7 mouse cellular contexts compared by ENCODE assay signal in genomic region chr11:64078956-64079726, GRCm38 (mm10). TPM values are rescaled to one million over a fixed set of nuclear protein-coding genes. Genes with fewer than 3 reads are reported as not detected.
DNase-seq lines count a peak whose midpoint lies in the region; ATAC-seq and TF ChIP-seq lines count a peak whose summit lies in the region.

TSS of gene Cox10 (minus strand) at chr11:64079468.

- H3K9ac ChIP-seq in embryonic facial prominence, embryonic 12.5 days = peak within 1 kb of the TSS; percentile 57
- peak within 1 kb of the TSS; percentile 80 for H3K9ac ChIP-seq in limb, embryonic 12.5 days (replicated peaks)
- peak within 1 kb of the TSS; percentile 90 for H3K9ac ChIP-seq in midbrain, embryonic 15.5 days

- peak; percentile 87 for DNase-seq in adrenal gland, postnatal 25 days
- peak; percentile 93 for DNase-seq in heart, adult 18-20 months
- DNase-seq in kidney, adult 2 months = peak; percentile 92
- DNase-seq in spleen, adult 2 months (ENCODE audit: low read depth in 1 of 2, low spot score in 2 of 2) = peak; percentile 79 to 85

- H3K4me2 ChIP-seq in embryonic facial prominence, embryonic 12.5 days (replicated peaks) = peak within 1 kb of the TSS; percentile 75
- peak within 1 kb of the TSS; percentile 68 for H3K4me2 ChIP-seq in limb, embryonic 12.5 days
- peak within 1 kb of the TSS; percentile 70 for H3K4me2 ChIP-seq in midbrain, embryonic 15.5 days

- peak; percentile 83 for ATAC-seq in embryonic facial prominence, embryonic 12.5 days (ENCODE audit: insufficient number of reproducible peaks, insufficient read depth, low FRiP score, low TSS enrichment)
- ATAC-seq in limb, embryonic 12.5 days (ENCODE audit: insufficient number of reproducible peaks, insufficient read depth, low FRiP score, low TSS enrichment, low read depth) = peak; percentile 80
- peak; percentile 97 for ATAC-seq in midbrain, embryonic 15.5 days (replicated peaks)

- no peaks in the 10 kb centered on the region for H3K27me3 ChIP-seq in embryonic facial prominence, embryonic 12.5 days
- H3K27me3 ChIP-seq in kidney, adult 2 months (replicated peaks; ENCODE audit: control insufficient read depth, insufficient read depth, low read length) = no peaks in the 10 kb centered on the region
- H3K27me3 ChIP-seq in limb, embryonic 12.5 days = no peaks in the 10 kb centered on the region
- no peaks in the 10 kb centered on the region for H3K27me3 ChIP-seq in midbrain, embryonic 15.5 days (replicated peaks)
- H3K27me3 ChIP-seq in spleen, adult 2 months (ENCODE audit: control insufficient read depth, insufficient read depth, low read length) = no peaks in the 10 kb centered on the region

- H3K36me3 ChIP-seq in embryonic facial prominence, embryonic 12.5 days = peaks cover 9% of the 10 kb centered on the region; the same call in 1 of the 2 replicates
- H3K36me3 ChIP-seq in kidney, adult 2 months (ENCODE audit: control insufficient read depth, insufficient read depth, low read length) = no peaks in the 10 kb centered on the region
- peaks cover 11% of the 10 kb centered on the region; the same call in 1 of the 2 replicates for H3K36me3 ChIP-seq in limb, embryonic 12.5 days
- H3K36me3 ChIP-seq in midbrain, embryonic 15.5 days (replicated peaks) = no peaks in the 10 kb centered on the region
- peaks cover 3% of the 10 kb centered on the region for H3K36me3 ChIP-seq in spleen, adult 2 months (ENCODE audit: control insufficient read depth, insufficient read depth, low read length)

- no peaks in the 10 kb centered on the region for H3K9me3 ChIP-seq in embryonic facial prominence, embryonic 12.5 days
- H3K9me3 ChIP-seq in limb, embryonic 12.5 days = no peaks in the 10 kb centered on the region
- no peaks in the 10 kb centered on the region for H3K9me3 ChIP-seq in midbrain, embryonic 15.5 days

- H3K27ac ChIP-seq in embryonic facial prominence, embryonic 12.5 days = peak within 1 kb of the TSS; percentile 90
- H3K27ac ChIP-seq in kidney, adult 2 months (ENCODE audit: insufficient read depth, low read depth, low read length) = peak within 1 kb of the TSS; percentile 79
- H3K27ac ChIP-seq in limb, embryonic 12.5 days = peak within 1 kb of the TSS; percentile 92
- peak within 1 kb of the TSS; percentile 92 for H3K27ac ChIP-seq in midbrain, embryonic 15.5 days
- H3K27ac ChIP-seq in spleen, adult 2 months (ENCODE audit: insufficient read depth, low read length) = peak within 1 kb of the TSS; percentile 92

- under 1% methylated on average over 44 of the region's 45 CpGs for WGBS in embryonic facial prominence, embryonic 12.5 days
- under 1% methylated on average over 45 of the region's 45 CpGs for WGBS in kidney, adult 2 months
- under 1% methylated on average over 44 of the region's 45 CpGs for WGBS in limb, embryonic 12.5 days
- WGBS in midbrain, embryonic 15.5 days = under 1% methylated on average over 45 of the region's 45 CpGs
- under 1% methylated on average over 45 of the region's 45 CpGs for WGBS in spleen, adult 2 months

- H3K4me1 ChIP-seq in embryonic facial prominence, embryonic 12.5 days = peaks cover 12% of the 10 kb centered on the region
- H3K4me1 ChIP-seq in kidney, adult 2 months (ENCODE audit: control insufficient read depth, insufficient read depth, low read length) = peaks cover 3% of the 10 kb centered on the region; the same call in 1 of the 2 replicates
- H3K4me1 ChIP-seq in limb, embryonic 12.5 days (replicated peaks) = peaks cover 14% of the 10 kb centered on the region
- peaks cover 14% of the 10 kb centered on the region for H3K4me1 ChIP-seq in midbrain, embryonic 15.5 days
- H3K4me1 ChIP-seq in spleen, adult 2 months (ENCODE audit: control insufficient read depth, insufficient read depth, insufficient read length) = peaks cover 2% of the 10 kb centered on the region; the same call in 1 of the 2 replicates

- peak; percentile 50 for TF ChIP-seq POLR2A in kidney, adult 2 months (IDR thresholded peaks at IDR 0.05; ENCODE audit: low read depth, low read length)
- TF ChIP-seq POLR2A in spleen, adult 2 months (IDR thresholded peaks at IDR 0.05; ENCODE audit: low read depth, low read length) = peak; percentile 54; the same call in 1 of the 2 replicates

- H3K4me3 ChIP-seq in embryonic facial prominence, embryonic 12.5 days = peak within 1 kb of the TSS; percentile 83
- peak within 1 kb of the TSS; percentile 79 for H3K4me3 ChIP-seq in kidney, adult 2 months (ENCODE audit: insufficient read depth, low read depth, low read length)
- peak within 1 kb of the TSS; percentile 82 for H3K4me3 ChIP-seq in limb, embryonic 12.5 days (replicated peaks)
- H3K4me3 ChIP-seq in midbrain, embryonic 15.5 days = peak within 1 kb of the TSS; percentile 84
- H3K4me3 ChIP-seq in spleen, adult 2 months (ENCODE audit: extremely low read depth, insufficient read depth, insufficient read length) = peak within 1 kb of the TSS; percentile 88

- TF ChIP-seq CTCF in kidney, adult 2 months (conservative IDR thresholded peaks at IDR 0.05; ENCODE audit: insufficient read depth, insufficient read length, low read depth, low read length) = no peak
- TF ChIP-seq CTCF in spleen, adult 2 months (IDR thresholded peaks at IDR 0.05; ENCODE audit: extremely low read depth, insufficient read depth, insufficient read length, insufficient replicate concordance) = no peak

RNA-seq across cellular contexts. Expression of gene Cox10, which starts in this region (rescaled TPM):
- total RNA-seq in adrenal gland, postnatal 25 days (2021) = 20.4 and 20.8 TPM in 2 replicates
- 25.0 and 26.4 TPM in 2 replicates for polyA plus RNA-seq in embryonic facial prominence, embryonic 12.5 days (2016; fragmentation: Nextera tagmentation; extraction: Ambion mirVana)
- 10 to 100 TPM; 70.1 to 74.3 TPM for total RNA-seq in heart, adult 18-20 months (2021)
- polyA plus RNA-seq in kidney, adult 2 months (2012; rRNA removed) = 20.0 and 21.8 TPM in 2 replicates
- polyA plus RNA-seq in limb, embryonic 12.5 days (2016; fragmentation: Nextera tagmentation; extraction: Ambion mirVana) = 21.0 and 21.8 TPM in 2 replicates
- 28.4 and 30.8 TPM in 2 replicates for polyA plus RNA-seq in midbrain, embryonic 15.5 days (2015; fragmentation: Nextera tagmentation; extraction: Ambion mirVana)
- polyA plus RNA-seq in spleen, adult 2 months (2012; rRNA removed) = 7.8 and 9.8 TPM in 2 replicates

Comparison
In these comparisons a context has a peak if more than half of its experiments do, and no peak if none do; other contexts are left out.
1. Peak in every context shown above with its lines: DNase-seq, ATAC-seq, H3K4me3 ChIP-seq and H3K27ac ChIP-seq.